20 mouse cellular contexts compared by ENCODE assay signal in genomic region chr15:34751746-34752145, GRCm38 (mm10).
A peak's percentile ranks its signal among the peaks of the same experiment; 100 is the strongest.
DNase-seq lines count a peak whose midpoint lies in the region; ATAC-seq lines count a peak whose summit lies in the region.
"Had no signal": no experiment of that assay in that cellular context is flagged by ENCODE, and none has a peak within 500 bp of the region (broad histone marks: within the 10 kb centered on the region; RNA-seq: fewer than 3 reads in every experiment).

No protein-coding gene starts in this region.

- no peaks in the 10 kb centered on the region for H3K9me3 ChIP-seq in limb, embryonic 10.5 days (replicated peaks)
- H3K9me3 ChIP-seq: embryonic facial prominence, embryonic 13.5 days; G1E; hindbrain, embryonic 15.5 days; liver, embryonic 15.5 days; midbrain, embryonic 13.5 days had no signal

- intact Hi-C loops in gastrocnemius, postnatal 14 days (cut with DNase I; ENCODE audit: low total_unique reads) = no loop called here

- peak; percentile 18 for DNase-seq in NIH3T3 (ENCODE audit: low read depth)
- peak; percentile 44 for DNase-seq in embryo, embryonic 10 days (ENCODE audit: low spot score)
- DNase-seq in limb, embryonic 10.5 days (ENCODE audit: low spot score) = peak; percentile 59
- DNase-seq in lung, postnatal 36 days = peak; percentile 59
- DNase-seq in gastrocnemius, postnatal 14 days = no peak
- no peak for DNase-seq in heart, adult 9 months (ENCODE audit: low spot score in 2 of 2)
- DNase-seq: adrenal gland, adult 2 months; heart, postnatal 10 days; kidney, adult 18-20 months; kidney, postnatal 25 days; layer of hippocampus, adult 9-11 months; right cerebral cortex, adult 18-20 months had no signal

- 55% methylated on average over 2 of the region's 2 CpGs for WGBS in limb, embryonic 10.5 days

- H3K4me1 ChIP-seq in limb, embryonic 10.5 days = peaks cover 21% of the 10 kb centered on the region
- H3K4me1 ChIP-seq: hindbrain, embryonic 15.5 days; liver, embryonic 15.5 days; midbrain, embryonic 13.5 days had no signal

- H3K4me3 ChIP-seq in limb, embryonic 10.5 days = no peak overlapping the region
- H3K4me3 ChIP-seq: embryonic facial prominence, embryonic 13.5 days; hindbrain, embryonic 15.5 days; liver, embryonic 15.5 days; midbrain, embryonic 13.5 days; myocyte had no signal

- no peak for ATAC-seq in erythroblast, adult 5-6 weeks (replicated peaks; ENCODE audit: low FRiP score, poor library complexity, severe bottlenecking)
- ATAC-seq: CD4-positive, CD25-positive, alpha-beta regulatory T cell, adult 4 months; midbrain, embryonic 13.5 days had no signal

- H3K27me3 ChIP-seq in limb, embryonic 10.5 days (ENCODE audit: low read depth, poor library complexity, severe bottlenecking) = no peaks in the 10 kb centered on the region
- H3K27me3 ChIP-seq: embryonic facial prominence, embryonic 13.5 days; hindbrain, embryonic 15.5 days; liver, embryonic 15.5 days; midbrain, embryonic 13.5 days had no signal

- no peaks in the 10 kb centered on the region for H3K36me3 ChIP-seq in limb, embryonic 10.5 days
- H3K36me3 ChIP-seq: embryonic facial prominence, embryonic 13.5 days; G1E; hindbrain, embryonic 15.5 days; liver, embryonic 15.5 days; midbrain, embryonic 13.5 days had no signal

- H3K27ac ChIP-seq in limb, embryonic 10.5 days = peak overlapping the region; percentile 43; the same call in 1 of the 2 replicates
- H3K27ac ChIP-seq: embryonic facial prominence, embryonic 13.5 days; hindbrain, embryonic 15.5 days; liver, embryonic 15.5 days; midbrain, embryonic 13.5 days had no signal

Comparison
In these comparisons a context has a peak if more than half of its experiments do, and no peak if none do; other contexts are left out.
1. DNase-seq: peak in NIH3T3 (single experiment), embryo, embryonic 10 days (single experiment), limb, embryonic 10.5 days (single experiment) and lung, postnatal 36 days (single experiment); none in gastrocnemius, postnatal 14 days (single experiment) and heart, adult 9 months (0 of 2).